Mouse (Mus musculus): ENCODE data around the gene Esrra. TPM values are rescaled to one million over a fixed set of nuclear protein-coding genes. Genes with fewer than 3 reads are reported as not detected.
A peak's percentile ranks its signal among the peaks of the same experiment; 100 is the strongest.

Esrra gene
- total RNA-seq (2015; ENCODE audit: low replicate concordance): 2.9 and 3.4 TPM in 2 replicates
- total RNA-seq (2017; ENCODE audit: low replicate concordance): 0.61 and 2.7 TPM in 2 replicates

DNA sequence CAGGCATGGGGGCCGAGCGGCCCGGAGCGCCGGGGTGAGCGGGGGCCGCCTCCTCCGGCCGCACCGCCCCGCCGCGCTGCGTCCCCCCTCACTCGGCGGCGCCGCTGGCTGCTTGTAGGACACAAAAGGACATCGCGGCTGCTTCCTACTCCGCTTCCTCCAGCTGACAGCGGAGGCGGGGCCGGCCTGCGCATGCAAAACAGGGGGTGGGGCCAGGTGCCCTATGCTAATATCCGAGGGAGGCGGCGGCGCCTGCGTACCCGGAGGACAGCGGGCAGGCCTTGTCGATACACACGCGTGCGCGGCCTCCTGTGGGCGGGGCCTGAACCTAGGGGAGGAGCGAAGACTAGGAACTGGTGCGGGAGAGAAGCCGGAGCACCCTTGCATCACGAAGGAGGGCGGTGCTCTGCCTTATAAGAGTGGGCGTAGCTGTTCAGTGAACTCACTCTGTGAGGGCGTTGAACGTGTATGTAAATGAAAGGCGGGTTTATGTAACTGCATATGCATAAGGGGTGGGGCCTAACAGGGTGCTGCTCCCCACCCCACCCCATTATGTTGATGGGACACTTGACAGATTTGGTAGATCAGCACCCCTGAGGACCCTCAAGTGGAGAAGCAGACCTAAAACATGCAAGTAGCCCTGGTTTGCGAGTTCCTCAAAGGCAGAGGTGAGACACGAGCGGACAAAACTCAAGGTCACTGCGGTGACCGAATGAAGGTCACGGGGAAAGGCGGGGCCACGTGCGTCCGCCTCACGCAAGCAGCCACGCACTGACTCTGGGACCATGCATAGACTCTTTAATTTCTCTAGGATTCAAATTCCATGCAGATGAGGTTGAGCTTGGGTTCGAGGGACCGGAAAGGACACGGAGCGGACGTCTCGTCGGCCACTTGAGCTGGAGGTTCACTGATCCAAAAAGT is at the start of gene Esrra:
Gene Esrra, minus strand, starts transcription at position 167 of the 921 bp plus-strand sequence.
- ATAC-seq (replicated peaks; ENCODE audit: low FRiP score, poor library complexity, severe bottlenecking): peak; percentile 96

DNA sequence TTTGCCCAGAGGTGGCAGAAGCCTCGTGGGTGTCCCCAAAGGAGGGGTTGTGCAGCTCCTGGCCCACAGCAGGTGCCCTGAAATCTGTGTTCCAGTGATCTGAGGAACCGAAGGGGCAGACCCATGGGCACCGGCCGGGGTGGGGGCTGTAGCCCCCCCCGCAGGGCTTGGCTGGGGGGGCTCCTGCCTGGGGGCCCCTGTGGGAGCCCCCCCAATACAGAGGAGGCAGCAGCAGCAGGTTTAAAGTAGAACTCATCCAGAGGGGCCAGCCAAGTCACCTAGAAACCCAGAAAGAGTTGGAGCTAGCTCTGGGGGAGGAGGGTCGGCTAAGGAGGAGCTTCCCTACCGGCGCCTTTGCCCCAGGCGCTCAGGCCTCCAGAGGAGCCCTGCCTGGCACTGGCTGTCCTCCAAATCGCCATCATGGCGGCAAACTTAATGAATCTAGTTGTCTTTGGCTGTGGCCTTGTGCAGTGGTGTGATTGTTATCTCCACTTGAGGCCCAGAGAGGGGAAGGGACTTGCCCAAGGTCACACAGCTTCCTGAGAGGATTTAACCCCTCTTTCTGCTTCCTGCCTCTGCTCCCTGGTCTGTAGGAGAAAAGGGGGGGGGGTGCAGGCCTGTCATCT is 49.0 kb upstream of the Esrra start:
- ATAC-seq (replicated peaks; ENCODE audit: low FRiP score, poor library complexity, severe bottlenecking): no peak

DNA sequence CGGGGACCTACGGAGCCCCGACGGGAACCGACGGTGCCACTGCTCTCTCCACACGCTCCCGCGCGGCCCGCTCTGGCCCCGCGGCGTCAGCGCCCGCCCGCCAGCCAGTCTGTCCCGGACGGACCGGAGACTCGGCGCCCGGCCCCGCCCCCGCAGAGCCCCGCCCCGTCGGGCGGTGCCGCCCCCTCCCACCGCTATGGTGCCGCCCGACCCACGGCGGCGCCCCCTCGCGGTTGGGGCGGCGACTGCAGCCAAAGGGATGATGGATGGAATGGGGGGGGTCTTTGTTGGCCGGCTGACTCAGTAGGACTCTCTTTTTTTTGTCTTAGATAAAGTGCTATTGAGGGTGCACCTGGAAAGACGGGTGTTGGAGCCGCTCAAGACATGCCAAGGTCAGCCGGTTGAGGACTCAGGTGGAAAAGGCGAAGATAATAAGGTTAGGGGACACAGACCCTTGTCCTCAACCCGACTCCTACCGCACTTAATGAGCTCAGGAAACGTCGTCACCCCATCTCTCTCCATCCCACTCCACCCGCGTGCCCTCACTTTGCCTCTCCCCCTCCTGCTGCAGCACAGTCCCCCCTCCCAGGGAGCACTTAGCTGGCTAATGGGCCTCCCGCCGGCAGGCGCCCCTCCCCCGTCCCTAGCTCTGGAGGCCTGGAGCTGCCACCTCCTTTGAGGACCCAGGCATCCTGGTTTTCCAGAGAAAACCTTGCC is 48.2 kb upstream of the Esrra start:
- peak; percentile 61 for ATAC-seq (replicated peaks; ENCODE audit: low FRiP score, poor library complexity, severe bottlenecking)

DNA sequence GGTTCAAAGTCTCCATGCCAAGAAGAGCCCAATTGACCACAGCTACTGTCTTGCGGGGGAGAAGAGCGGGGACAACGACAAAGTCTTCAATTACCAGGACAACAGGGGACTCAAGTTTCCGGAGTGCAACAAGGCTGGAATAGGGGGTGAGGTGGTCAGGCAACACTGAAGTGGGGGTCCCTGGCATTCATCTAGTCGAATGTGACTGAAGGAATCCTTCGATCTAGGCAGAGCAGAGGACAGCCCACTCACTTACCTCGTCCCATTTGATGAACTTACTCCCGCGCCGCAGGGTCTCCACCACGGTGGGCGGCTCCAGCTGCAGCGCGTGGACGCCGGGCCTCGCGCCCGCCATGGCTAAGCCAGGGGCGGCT is 47.7 kb upstream of the Esrra start:
- no peak for ATAC-seq (replicated peaks; ENCODE audit: low FRiP score, poor library complexity, severe bottlenecking)

DNA sequence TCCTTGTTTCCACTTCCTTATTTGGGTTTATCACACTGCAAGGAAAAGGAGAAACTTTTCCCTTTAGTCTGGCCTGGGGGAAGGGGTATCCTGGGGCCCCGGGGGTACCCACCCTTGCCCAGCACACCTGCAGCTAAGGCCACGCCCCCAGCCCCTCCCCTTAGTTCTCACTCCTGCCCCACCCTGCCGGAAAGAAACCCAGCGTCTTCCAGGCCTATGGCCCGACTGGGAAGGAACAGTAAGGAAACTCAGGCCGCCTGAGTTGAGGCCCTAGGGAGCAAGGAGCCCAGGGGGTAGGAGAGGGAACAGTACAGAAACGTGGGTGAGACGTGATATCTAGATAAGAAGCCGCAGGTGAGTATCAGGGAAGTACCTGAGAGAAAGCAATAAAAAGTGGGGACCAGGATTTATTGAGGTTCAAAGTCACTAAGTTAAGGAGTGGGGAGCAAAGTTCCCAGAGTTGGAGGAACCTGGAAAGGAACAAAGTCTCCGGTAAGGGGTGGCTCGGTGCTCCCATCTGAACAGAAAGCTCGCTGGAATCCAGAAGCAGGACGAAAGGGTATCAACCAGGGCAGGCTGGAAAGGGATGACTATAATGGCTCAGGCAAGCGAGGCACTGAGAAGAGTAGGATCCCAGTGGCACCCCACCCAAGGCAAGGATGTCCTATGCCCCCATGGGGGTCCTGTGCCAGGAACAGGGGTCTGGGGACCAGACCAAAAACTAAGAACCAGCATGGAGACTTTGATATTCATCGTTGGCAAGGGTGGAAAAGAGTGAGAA is 47.1 kb upstream of the Esrra start:
- ATAC-seq (replicated peaks; ENCODE audit: low FRiP score, poor library complexity, severe bottlenecking): no peak

DNA sequence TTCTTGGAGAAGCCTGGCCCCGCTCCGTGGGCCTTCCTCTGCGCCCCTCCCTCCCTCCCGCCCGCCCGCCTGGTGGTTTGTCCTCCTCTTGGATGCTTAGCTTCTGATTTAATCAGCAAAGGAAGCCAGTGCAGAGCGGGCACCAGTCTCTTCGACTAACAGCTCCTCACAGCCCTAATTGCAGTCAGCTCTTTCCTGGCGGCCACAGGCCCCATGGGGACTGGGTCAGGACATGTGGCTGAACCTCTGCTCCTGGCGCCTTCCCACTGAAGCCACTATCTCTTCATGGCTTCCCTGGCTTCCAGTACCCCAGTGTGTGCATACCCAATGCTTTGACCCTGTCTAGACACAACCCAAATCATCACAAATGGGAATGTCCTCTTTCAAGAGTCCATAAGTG is 34.8 kb upstream of the Esrra start:
- no peak for ATAC-seq (replicated peaks; ENCODE audit: low FRiP score, poor library complexity, severe bottlenecking)

DNA sequence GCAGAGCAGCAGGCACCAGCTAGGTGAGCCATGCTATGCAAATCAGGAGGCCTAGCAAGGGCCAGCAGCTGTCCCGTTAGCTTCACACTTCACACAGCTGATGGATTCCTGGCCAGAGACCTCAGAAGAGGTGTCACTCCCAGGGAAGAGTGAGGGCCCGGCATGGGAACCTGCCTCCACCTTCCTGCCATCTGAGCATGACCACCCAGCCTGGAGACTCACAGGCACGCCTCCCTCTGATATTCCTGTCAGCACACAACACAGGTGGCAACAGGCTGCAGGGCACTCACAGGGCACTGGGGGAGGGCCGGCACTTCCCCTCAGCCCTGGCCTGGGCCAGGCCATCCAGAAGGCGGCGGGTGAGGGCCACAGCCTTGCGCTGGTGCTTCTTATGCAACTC is 33.8 kb upstream of the Esrra start:
- ATAC-seq (replicated peaks; ENCODE audit: low FRiP score, poor library complexity, severe bottlenecking): no peak

DNA sequence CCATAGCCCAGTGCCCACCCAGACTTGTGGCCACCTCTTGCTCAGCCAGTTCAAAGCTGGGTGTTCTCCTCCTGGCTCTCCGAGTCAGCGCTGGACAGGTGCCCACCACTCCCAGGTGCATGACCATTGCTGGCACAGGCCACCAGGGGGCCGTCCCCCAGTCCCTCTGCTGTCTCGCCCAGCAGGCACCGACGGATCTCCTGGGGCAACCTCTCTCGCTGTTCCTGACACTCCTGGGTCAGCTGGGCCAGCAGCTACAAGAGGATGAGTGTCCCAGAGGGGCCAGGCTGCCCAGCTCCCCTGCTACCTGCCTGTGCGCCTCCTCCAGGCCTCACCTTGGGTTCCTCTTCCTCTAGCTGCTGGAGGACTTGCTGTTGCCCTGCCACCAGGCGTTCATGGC is 32.4 kb upstream of the Esrra start:
- no peak for ATAC-seq (replicated peaks; ENCODE audit: low FRiP score, poor library complexity, severe bottlenecking)

DNA sequence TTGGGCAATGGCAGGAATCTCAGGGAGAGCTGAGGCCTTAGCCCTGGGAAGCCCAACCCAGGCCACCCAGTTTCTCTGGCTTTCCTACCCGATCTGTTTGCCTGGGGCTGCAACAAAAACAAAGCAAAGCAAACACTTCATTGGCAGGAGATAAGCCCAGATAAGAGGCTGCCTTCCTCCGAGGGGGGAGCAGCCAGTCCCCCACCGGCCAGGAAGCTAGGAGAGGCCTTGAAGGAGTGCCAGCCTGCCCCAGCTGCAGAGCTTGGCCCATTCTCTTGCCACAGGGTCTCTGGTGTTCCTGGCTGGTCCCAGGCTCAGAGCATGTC is 31.1 kb upstream of the Esrra start:
- no peak for ATAC-seq (replicated peaks; ENCODE audit: low FRiP score, poor library complexity, severe bottlenecking)

DNA sequence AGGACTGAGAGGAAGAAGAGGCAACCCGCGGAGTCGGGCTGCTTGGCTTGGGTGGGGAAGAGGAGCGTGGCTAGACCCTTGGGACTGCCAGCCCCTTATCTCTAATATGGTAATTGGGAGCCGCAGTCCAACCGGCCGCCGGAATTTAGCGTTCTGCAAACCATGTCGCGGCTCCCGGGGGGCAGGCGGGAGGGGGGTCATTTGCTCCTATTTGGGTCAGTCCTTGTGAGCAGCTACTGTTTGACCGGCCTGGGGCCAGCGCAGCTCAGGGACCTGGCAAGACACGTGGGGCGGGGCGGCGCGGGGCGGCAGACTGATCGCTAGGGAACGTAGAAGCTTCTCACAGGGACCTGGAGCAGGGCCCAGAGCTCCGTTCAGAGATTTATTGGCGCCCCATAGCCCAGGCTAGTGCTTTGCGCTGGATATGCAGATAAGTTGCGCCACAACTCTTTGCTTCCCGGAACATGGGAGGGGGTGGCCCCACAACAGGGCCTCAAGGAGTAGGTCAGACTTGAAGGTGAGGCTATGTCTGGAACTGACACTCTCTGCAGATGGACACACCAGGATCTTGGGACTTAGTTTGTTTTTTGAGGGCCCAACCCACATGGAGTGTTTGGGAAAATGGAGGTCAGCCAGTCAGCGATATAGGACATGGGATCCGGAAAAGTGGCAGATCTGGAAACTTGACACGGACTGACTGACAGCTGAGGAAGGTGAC is 30.5 kb upstream of the Esrra start:
- ATAC-seq (replicated peaks; ENCODE audit: low FRiP score, poor library complexity, severe bottlenecking): peak; percentile 31; the same call in 1 of the 2 replicates

DNA sequence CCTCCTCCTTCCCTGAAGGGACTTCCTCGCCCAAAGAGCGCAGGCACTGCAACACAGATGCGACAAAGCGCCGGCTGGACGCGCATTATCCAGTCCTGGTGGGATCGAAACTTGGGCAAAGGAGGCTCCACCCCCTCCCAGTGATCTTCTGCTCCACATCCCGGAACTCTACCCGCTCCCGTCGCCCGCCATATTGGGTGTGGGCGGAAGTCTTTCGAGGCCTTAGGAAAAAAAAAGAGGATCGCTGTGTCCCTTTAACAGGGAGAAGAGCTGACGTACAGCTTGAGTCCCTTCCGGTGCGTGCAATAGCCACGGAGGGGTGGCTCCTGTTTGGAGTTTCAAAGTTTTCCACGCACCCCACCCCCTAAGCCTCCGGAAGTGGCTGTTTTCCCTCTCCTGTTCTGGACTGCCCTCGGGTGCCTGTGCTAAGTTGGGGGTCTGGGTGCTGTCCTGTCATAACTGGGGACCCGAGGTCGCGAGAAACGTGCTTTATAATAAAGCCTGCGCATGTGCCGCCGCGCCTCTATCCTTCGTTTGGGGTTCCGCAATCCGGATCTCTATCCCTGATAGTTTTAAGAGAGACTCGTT is 29.9 kb upstream of the Esrra start:
- ATAC-seq (replicated peaks; ENCODE audit: low FRiP score, poor library complexity, severe bottlenecking): peak; percentile 86

DNA sequence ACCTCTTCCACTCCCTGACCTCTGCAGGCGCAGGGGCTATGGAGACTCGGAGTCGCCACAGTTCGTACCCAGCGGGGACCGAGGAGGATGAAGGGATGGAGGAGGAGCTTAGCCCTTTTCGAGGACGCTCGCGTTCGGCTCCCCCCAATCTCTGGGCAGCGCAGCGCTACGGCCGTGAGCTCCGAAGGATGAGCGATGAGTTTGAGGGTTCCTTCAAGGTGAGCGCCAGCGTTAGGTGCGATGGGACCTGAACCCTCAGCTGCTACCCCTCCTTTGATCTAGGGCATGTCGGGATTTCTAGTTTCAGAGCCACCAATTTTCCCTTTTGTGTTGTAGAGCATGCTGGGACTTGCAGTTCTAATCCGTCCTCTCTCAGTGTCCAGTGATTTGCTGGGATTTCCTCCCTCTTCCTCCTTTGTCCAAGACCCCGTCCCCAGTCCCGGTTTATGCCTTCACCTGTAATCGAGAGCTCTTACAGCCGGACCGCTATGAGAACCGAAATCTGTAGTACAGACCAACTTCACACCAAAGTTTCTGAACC is 29.1 kb upstream of the Esrra start:
- no peak for ATAC-seq (replicated peaks; ENCODE audit: low FRiP score, poor library complexity, severe bottlenecking)

DNA sequence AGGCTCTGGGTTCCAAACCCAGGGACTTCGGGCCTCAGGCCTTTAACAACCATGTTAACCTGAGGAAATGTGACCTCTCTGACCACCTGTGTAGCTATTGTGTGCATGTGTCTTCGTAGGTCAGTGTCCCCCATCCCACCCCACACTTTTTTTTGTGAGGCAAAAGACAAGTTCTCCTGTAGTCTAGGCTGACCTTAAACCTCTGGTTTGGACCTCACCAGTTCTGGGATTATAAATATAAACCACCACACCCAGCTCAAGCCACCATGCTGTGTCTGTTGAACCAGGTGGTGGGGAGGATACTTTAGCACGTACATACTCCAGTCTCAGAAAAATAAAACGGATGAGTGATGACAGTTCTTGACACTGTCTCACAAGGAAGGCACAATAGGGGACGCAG is 28.3 kb upstream of the Esrra start:
- no peak for ATAC-seq (replicated peaks; ENCODE audit: low FRiP score, poor library complexity, severe bottlenecking)

DNA sequence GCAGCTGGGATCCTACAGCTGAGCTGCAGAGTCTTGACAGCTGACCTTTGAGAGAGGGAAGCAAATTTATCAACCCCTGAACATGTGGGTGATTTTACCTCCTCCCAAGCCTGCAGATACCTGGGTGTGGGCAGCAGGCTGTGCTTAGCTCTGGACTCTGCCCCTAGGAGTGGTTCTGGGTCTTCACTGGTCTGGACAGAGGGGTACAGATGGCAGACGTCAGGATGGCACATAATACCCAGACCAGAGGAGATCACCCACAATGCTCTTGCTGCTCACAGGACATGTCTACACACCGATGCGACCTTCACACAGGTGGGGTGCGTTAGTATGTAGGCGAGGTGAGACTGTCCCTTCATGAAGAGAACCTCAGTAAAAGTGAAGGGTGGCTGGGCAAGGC is 27.9 kb upstream of the Esrra start:
- ATAC-seq (replicated peaks; ENCODE audit: low FRiP score, poor library complexity, severe bottlenecking): no peak

DNA sequence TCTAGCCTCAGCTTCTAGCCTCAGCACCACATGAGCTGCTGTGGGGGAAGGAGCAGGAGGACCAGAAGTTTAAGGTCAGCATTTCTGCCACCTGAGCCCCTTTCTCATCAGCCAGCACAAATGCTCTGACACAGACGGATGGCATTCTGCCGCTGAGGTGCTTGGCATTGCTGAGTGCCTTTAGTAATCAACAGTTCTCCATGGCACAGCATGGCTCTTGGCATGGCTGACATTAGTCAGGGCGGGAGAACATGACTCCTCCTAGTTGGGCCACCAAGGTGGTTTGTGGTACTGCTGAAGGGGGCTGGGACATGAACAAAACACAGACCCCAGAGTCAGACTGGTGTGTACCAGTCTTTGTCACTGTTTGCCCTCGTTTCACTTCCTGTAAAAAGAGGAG is 26.6 kb upstream of the Esrra start:
- no peak for ATAC-seq (replicated peaks; ENCODE audit: low FRiP score, poor library complexity, severe bottlenecking)

DNA sequence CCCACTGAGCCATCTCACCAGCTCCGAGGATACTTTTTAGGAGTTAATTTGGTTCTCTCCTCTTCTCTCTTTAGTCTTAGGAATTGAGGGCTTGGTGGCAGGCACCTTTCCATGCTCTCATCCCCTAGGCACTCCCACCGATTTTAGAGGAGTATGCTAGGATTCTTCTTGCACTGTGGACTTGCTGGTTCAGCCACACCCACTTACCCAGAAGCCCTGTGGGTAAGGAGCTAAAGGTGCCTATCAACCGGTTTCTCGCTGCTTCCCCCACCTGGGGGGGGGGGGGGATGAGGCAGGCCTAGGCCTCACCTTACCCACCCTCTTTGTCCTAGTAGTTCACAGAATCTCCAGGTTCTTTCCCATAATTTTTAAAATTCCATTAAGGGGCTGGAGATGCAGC is 26.1 kb upstream of the Esrra start:
- ATAC-seq (replicated peaks; ENCODE audit: low FRiP score, poor library complexity, severe bottlenecking): no peak

DNA sequence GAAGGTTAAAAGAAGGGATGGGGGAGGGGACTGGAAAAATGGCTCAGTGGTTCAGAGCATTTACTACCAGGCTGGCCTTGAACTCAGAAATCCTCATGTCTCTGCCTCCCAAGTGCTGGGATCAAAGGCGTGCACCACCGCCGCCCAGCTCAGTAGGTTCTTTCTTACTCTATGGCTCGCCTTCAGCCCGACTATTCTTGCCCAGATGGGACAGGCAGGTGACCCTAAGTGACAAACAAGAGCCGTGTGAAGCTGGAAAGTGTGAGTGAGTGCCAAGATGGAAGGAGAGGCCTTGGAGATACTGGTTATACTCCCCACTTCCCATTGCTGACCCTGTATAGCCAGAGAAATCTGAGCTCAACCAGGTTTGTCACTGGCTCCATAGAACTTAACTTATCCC is 22.1 kb upstream of the Esrra start:
- ATAC-seq (replicated peaks; ENCODE audit: low FRiP score, poor library complexity, severe bottlenecking): no peak

DNA sequence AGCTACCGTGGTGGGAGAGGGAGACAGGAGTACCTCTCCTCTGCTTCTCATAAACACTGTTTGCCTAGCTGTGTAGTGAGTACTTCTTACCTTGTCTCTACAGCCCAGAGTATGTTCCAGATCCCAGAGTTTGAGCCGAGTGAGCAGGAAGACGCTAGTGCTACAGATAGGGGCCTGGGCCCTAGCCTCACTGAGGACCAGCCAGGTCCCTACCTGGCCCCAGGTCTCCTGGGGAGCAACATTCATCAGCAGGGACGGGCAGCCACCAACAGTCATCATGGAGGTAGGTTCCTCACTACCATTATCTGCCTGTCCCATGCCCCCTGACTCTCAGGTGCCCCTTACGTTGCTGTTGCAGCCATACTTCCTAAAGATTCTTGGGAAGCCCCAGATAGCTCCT is 21.2 kb upstream of the Esrra start:
- ATAC-seq (replicated peaks; ENCODE audit: low FRiP score, poor library complexity, severe bottlenecking): peak; percentile 1; the same call in 1 of the 2 replicates

DNA sequence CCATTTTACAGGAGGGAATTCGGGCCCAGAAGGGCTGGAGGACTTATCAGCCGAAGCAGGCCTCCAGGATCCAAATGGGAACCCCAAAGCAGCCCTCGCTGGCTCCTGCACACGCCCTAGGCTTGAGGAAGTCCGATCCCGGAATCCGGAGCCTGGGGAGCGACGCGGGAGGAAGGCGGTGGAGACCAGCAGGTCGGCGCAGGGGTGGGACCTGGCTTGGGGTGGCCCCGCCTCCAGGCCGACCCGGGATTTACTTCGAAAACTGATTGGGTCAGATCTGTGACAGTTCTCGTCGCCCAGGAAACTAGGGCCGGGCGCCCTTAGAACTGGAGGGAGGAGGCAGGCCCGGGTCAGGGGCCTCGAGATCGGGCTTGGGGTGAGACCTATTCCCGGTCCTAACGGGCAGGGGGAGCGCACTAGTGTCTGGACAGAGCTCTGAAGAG is 20.7 kb upstream of the Esrra start, which contains the start of gene Gpr137:
Gene Gpr137, minus strand, starts transcription at position 232 of the 443 bp plus-strand sequence.
- peak; percentile 89 for ATAC-seq (replicated peaks; ENCODE audit: low FRiP score, poor library complexity, severe bottlenecking)
